Mouse (Mus musculus) urinary bladder, adult 2 months (tissue): ENCODE data around the gene Zkscan4. TPM values are rescaled to one million over a fixed set of nuclear protein-coding genes. Genes with fewer than 3 reads are reported as not detected.

Experiments used
- DNase-seq: peaks from one replicate; pipeline ENCODE4 v3.0.0; 2022; ENCODE audit warnings: low spot score
- polyA plus RNA-seq: library from polyadenylated mRNA; depleted of rRNA; stranded (reverse); fragments of >200 nt; gene quantifications from 2 replicates; pipeline ENCODE4 v1.2.3, GENCODE M21; 2012; rRNA removed

Zkscan4 gene
- polyA plus RNA-seq, 1 experiment = 3.6 TPM

GRCm38 (mm10) chr13:21506221-21506649, 27.5 kb downstream of the Zkscan4 start:
- DNase-seq = peak; percentile 58

GRCm38 (mm10) chr13:21530136-21530535, 51.4 kb downstream of the Zkscan4 start:
- DNase-seq = no peak

GRCm38 (mm10) chr13:21530781-21531201, 52.1 kb downstream of the Zkscan4 start, which contains the start of gene Zkscan8:
TSS of gene Zkscan8 (minus strand) at chr13:21531120.
- peak; percentile 87 for DNase-seq

Other genes starting within 250 kb of the Zkscan4 start
- 0.10 TPM in 1 of 2 replicates, not detected in the other for gene Gpx5, start 186.2 kb upstream of the Zkscan4 start, polyA plus RNA-seq
- not detected in 2 replicates for gene Gpx6, start 166.8 kb upstream of the Zkscan4 start, polyA plus RNA-seq
- gene Olfr1367, start 132.0 kb upstream of the Zkscan4 start, polyA plus RNA-seq = not detected in 2 replicates
- gene Zscan12, start 116.1 kb upstream of the Zkscan4 start, polyA plus RNA-seq = 7.9 and 8.0 TPM in 2 replicates
- 56.6 and 76.3 TPM in 2 replicates for gene Zkscan3, start 76.2 kb upstream of the Zkscan4 start, polyA plus RNA-seq
- gene Pgbd1, start 37.8 kb upstream of the Zkscan4 start, polyA plus RNA-seq = 2.2 and 2.5 TPM in 2 replicates
- 69.8 and 74.6 TPM in 2 replicates for gene Zscan26, start 25.2 kb upstream of the Zkscan4 start, polyA plus RNA-seq
- gene Nkapl, start 10.4 kb upstream of the Zkscan4 start, polyA plus RNA-seq = 1.0 and 1.1 TPM in 2 replicates
- gene Gm10065, start 534 bp downstream of the Zkscan4 start, polyA plus RNA-seq = not detected in 2 replicates
- gene AK157302, start 16.3 kb downstream of the Zkscan4 start, polyA plus RNA-seq = 0.86 and 1.2 TPM in 2 replicates
- 21.2 and 21.6 TPM in 2 replicates for gene Gm11273, start 22.5 kb downstream of the Zkscan4 start, polyA plus RNA-seq
- 8.4 and 8.6 TPM in 2 replicates for gene Zkscan8, start 52.2 kb downstream of the Zkscan4 start, polyA plus RNA-seq
- gene Olfr1366, start 63.9 kb downstream of the Zkscan4 start, polyA plus RNA-seq = not detected in 2 replicates
- not detected in 2 replicates for gene Olfr1535, start 81.0 kb downstream of the Zkscan4 start, polyA plus RNA-seq
- not detected in 2 replicates for gene Olfr1364, start 102.9 kb downstream of the Zkscan4 start, polyA plus RNA-seq
- gene Olfr1362, start 135.1 kb downstream of the Zkscan4 start, polyA plus RNA-seq = not detected in 2 replicates
- gene Olfr11, start 163.6 kb downstream of the Zkscan4 start, polyA plus RNA-seq = not detected in 2 replicates
- not detected in 2 replicates for gene Olfr1361, start 184.5 kb downstream of the Zkscan4 start, polyA plus RNA-seq
- not detected in 2 replicates for gene Olfr1360, start 198.5 kb downstream of the Zkscan4 start, polyA plus RNA-seq
- not detected in 2 replicates for gene Olfr1359, start 219.2 kb downstream of the Zkscan4 start, polyA plus RNA-seq
- 0.91 TPM in 1 of 2 replicates, not detected in the other for gene Hist1h2bl, start 237.2 kb downstream of the Zkscan4 start, polyA plus RNA-seq
- not detected in 2 replicates for gene Hist1h2ai, start 237.5 kb downstream of the Zkscan4 start, polyA plus RNA-seq
- not detected in 2 replicates for gene Hist1h3h, start 238.8 kb downstream of the Zkscan4 start, polyA plus RNA-seq
- 0.25 TPM in 1 of 2 replicates, not detected in the other for gene Hist1h2bm, start 243.1 kb downstream of the Zkscan4 start, polyA plus RNA-seq